Mouse (Mus musculus): ENCODE data around the gene Dnajb12. TPM values are rescaled to one million over a fixed set of nuclear protein-coding genes. Genes with fewer than 3 reads are reported as not detected.

The Dnajb12 gene
- total RNA-seq, 1 experiment from 2014 or later = 24.3 TPM

DNA sequence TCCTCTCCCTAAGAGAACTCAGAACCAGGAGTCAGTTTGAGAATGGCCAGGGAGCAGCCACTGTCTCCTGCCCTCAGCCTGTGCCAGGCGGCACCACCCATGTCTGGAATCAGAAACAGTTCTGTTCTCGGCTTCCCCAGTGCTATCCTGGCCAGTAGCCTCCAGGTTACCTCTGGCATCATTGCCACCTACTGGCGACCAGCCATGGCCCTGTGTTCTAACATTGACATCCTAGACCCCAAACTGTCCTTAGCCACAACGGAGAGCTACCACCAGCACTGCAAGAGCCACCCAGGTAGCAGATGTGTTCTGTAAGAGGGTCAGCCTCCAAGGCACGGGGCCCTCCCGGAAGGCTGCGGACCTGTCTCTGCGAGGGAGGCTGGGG lies 23.2 kb downstream of the Dnajb12 start:
- ATAC-seq (replicated peaks in 1 of 2; ENCODE audit: insufficient read depth in 1 of 2, low FRiP score in 2 of 2, low TSS enrichment in 1 of 2, low read depth in 1 of 2, poor library complexity in 2 of 2, severe bottlenecking in 2 of 2) = no peak

DNA sequence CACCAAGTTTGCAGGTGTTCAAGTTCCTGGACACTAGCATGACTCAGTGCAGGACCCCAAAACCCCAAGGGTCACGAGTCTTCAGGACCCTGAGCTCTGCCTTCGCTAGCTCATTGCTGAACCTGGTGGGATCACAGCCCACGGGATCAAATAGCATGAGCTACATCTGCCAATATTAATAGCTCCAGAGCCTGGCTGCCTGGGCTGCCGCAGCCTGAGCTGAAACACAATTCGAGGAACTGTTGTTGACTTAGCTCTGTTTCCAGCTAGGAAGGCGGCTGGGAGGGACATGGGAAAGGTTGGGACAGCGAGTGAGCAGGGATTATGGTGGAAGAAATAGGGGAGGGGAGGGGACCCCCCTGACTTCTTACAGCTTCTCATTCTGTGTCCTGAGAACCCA lies 23.8 kb downstream of the Dnajb12 start:
- no peak for ATAC-seq (replicated peaks in 1 of 2; ENCODE audit: insufficient read depth in 1 of 2, low FRiP score in 2 of 2, low TSS enrichment in 1 of 2, low read depth in 1 of 2, poor library complexity in 2 of 2, severe bottlenecking in 2 of 2)

DNA sequence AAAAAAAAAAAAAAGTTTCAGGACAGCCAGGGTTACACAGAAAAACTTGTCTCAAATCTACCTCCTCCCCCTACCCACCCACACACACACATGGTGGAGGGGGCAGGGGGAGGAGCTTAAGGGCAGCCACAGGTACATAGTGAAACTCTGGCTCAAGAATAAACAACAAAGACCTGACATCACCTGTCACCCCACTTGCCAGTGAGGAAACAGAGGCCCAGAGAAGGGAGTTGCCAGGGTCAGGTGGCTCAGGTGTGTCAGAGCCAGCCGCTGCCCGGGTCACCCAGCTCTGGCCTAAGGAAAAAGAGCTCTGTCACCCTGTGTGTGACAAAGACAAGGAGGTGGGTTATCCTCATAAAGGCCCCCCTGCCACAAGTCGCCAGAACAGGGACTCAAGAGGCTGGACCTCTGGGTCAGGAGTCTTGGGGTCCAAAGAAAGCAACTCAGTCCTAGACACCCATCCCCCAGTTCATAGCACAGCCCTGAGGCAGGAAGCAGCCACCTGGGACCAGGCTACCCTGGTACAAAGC lies 27.8 kb downstream of the Dnajb12 start:
- ATAC-seq (replicated peaks in 1 of 2; ENCODE audit: insufficient read depth in 1 of 2, low FRiP score in 2 of 2, low TSS enrichment in 1 of 2, low read depth in 1 of 2, poor library complexity in 2 of 2, severe bottlenecking in 2 of 2) = no peak

DNA sequence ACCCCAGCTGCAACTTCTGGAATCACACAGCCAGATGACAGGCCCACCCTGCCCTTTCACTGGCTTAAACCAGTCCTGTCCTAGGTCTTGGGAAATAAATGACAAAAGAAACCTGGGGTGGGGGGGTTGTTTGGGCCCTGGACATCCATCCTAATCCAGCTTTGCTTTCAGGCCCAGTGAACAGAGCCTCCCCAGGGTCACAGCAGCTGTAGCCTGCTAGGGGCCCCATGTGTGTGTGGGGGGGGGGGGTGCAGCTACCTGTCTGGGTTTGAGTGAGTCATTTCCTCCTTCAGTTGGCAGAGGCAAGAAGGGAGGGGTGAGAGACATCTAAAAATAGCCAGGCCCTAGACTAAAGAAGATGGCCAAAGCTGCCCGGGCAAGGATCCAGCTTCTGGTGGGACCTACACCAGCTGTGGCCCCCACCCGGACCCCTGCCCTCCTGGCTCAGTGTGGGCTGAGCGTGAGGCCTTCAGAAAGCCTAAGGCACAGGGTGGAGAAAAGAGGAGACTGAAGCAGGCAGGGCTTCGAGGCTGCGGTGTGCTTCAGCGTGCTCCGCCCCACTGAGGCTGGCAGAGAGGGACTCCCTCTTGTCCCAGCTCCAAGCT lies 28.4 kb downstream of the Dnajb12 start:
- peak; percentile 63 to 71 for ATAC-seq (replicated peaks in 1 of 2; ENCODE audit: insufficient read depth in 1 of 2, low FRiP score in 2 of 2, low TSS enrichment in 1 of 2, low read depth in 1 of 2, poor library complexity in 2 of 2, severe bottlenecking in 2 of 2)

DNA sequence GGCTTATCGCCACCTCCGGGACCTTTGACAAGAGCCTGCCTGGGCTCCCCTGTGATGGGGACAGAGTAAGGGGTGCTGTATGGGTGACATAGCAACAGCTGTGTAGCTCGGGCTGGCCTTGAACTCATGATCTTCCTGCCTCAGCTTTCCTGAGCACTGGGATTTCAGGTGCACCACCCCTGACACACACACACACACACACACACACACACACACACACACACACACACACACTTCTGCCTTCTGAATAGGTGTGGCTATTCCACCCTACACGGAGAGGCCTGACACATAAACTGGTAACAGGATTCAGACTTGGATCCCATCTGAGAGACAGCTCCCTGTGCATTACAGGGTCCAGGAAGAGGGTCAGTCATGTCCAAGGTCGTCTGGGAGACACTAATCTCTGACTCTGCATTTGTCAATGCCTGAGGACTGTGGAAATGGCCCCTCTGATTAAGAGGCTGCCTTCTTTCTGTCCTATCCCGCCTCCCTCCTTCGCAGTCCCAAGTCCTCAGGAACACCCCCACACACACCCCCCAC lies 29.5 kb downstream of the Dnajb12 start:
- no peak for ATAC-seq (replicated peaks in 1 of 2; ENCODE audit: insufficient read depth in 1 of 2, low FRiP score in 2 of 2, low TSS enrichment in 1 of 2, low read depth in 1 of 2, poor library complexity in 2 of 2, severe bottlenecking in 2 of 2)

DNA sequence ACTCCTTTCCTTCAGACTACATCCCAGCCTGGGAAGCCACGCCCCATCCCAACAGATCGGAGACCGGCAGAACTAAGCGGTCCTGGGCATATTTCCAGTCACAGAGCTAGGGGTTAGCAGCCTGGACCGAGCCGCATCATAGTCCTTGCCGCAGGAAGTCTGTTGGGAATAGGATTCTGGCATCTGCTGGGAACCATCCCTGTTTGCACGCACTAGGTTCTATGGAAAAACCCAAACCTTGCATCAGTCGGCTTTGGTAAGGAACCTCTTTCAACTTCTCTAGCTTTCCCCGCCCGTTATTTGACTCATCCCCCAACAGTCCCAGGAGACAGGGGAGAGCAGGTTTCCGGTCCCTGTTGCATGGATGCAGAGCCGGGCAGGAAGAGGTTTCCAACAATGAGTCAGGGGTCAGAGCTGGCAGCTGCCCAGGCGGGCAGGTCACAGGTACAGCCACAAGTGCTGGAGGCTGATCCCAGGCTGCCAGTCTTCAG lies 30.0 kb downstream of the Dnajb12 start:
- 0 out of 4 replicates have a peak, but pooled peaks of 1 of the 2 experiments have one; percentile 5 for ATAC-seq (replicated peaks in 1 of 2; ENCODE audit: insufficient read depth in 1 of 2, low FRiP score in 2 of 2, low TSS enrichment in 1 of 2, low read depth in 1 of 2, poor library complexity in 2 of 2, severe bottlenecking in 2 of 2)

DNA sequence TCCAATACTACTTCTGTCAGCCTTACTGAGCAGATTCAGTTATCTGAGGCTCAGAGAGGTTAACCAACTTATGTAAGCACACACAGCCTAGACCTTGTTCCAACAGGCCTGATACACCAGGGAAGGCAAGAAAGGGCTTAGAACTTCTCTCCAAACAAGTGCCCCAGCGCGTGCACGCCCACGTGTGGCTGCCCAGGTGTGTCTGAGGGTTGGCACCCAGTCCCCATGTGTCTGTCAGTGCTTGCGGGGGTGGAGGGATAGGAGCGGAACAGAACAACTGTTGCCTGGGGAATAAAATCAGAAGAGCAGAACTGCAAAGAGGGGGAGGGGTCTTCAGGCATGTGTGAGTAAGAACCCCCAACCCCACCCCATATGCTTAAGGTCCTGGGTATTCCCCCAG lies 31.7 kb downstream of the Dnajb12 start:
- no peak for ATAC-seq (replicated peaks in 1 of 2; ENCODE audit: insufficient read depth in 1 of 2, low FRiP score in 2 of 2, low TSS enrichment in 1 of 2, low read depth in 1 of 2, poor library complexity in 2 of 2, severe bottlenecking in 2 of 2)

DNA sequence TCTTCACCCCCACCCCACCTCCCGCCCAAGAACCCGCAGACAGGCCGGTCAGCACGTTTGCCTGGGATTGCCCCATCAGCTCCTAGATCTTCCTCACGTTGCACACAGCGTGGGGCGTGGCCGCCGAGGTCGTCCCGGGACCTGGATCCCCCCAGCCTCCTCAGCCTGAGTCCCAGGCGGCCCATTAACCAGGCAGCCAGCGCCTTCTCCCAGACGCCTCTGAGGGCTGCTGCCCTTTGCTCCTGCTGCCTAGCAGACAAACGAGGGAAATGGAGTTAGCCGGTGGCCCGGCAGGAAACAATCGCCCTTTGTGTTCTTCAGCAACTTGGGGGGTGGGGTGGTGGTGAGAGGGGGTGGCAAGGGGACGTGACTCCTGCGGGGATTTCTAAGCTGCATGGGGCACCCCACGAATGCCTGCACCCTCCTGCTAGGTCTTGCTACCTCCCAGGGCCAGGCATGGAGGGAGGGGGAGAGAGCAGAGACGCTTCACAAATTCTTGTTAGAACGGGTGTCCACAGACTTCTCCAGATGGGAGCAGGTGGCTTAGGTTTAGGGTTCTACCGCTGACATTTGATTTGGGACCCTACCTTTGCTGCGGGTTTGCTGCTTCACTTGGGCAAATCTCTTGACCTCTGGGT lies 32.3 kb downstream of the Dnajb12 start:
- ATAC-seq (replicated peaks in 1 of 2; ENCODE audit: insufficient read depth in 1 of 2, low FRiP score in 2 of 2, low TSS enrichment in 1 of 2, low read depth in 1 of 2, poor library complexity in 2 of 2, severe bottlenecking in 2 of 2) = no peak

DNA sequence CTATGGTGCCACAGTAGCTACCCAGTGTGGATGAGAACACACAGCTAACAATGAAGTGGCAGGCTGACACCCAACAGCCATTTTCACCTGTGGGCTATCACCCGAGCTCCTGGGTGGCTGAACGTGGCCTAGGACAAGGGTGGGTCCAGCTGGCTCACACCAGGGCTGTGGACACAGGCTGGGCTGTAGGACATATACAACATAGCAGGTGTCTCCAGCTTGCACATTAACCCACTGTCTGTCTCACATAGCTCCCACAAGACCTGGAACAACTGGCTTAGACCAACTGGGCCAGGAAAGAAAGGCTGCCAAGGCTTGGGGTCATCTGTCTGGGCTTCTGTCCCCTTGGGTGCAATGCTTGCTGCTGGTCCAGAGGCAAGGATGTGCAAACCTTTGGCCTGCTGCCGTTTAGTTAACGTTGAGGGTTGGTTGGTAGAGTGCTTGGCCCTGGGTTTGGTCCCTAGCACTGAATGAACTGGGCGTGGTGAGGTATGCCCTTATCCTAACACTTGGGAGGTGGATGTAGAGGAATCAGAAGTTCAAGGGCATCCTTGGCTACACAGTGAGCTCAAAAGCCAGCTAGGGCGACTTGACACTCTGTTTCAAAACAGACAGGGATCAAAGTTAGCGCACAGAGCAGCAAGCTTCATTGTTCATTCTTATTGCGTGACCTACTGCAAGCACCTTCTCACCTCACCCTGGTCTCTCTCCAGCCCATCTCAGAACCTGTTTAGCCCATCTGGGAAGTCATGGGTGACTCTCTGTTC lies 36.0 kb downstream of the Dnajb12 start:
- ATAC-seq (replicated peaks in 1 of 2; ENCODE audit: insufficient read depth in 1 of 2, low FRiP score in 2 of 2, low TSS enrichment in 1 of 2, low read depth in 1 of 2, poor library complexity in 2 of 2, severe bottlenecking in 2 of 2) = no peak

DNA sequence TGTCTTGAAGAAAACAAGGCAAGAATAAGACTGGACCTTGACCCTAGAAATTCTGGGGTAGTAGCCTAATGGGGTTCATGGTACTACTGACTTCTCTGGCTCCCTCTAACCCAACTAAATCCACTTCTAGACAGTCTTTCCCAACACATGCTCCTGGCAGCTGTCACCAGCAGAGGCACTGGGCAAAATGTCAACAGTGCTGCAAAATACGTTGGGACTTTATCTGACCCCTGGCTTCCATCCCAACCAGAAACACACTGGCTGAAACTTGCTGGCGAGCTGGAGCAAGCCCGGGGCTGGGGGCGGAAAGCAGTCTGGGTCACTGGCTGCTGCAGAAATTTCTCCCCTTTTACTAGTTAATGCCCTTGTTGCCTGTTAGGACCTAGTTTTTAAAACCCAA lies 36.8 kb downstream of the Dnajb12 start:
- no peak for ATAC-seq (replicated peaks in 1 of 2; ENCODE audit: insufficient read depth in 1 of 2, low FRiP score in 2 of 2, low TSS enrichment in 1 of 2, low read depth in 1 of 2, poor library complexity in 2 of 2, severe bottlenecking in 2 of 2)

DNA sequence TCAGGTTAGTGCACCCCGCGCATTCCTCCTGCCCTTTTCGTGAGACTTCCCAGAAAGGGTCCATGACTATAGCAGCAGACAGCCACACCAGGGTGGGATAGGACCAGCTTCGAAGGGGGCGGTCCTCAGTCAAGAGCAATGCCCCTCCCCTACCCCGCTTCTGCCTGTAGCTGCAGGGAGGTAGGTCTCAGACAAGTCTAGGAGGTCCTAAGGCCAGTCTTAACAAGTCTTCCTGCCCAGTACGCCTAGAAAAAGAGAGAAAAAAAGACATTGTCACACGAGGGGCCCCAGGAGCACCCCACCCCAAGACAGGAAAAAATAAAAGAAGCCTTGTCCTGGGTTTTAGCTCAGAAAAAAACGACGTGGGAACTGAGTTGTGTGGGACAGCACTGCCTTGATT lies 37.3 kb downstream of the Dnajb12 start:
- ATAC-seq (replicated peaks in 1 of 2; ENCODE audit: insufficient read depth in 1 of 2, low FRiP score in 2 of 2, low TSS enrichment in 1 of 2, low read depth in 1 of 2, poor library complexity in 2 of 2, severe bottlenecking in 2 of 2) = peak; percentile 86 to 91

DNA sequence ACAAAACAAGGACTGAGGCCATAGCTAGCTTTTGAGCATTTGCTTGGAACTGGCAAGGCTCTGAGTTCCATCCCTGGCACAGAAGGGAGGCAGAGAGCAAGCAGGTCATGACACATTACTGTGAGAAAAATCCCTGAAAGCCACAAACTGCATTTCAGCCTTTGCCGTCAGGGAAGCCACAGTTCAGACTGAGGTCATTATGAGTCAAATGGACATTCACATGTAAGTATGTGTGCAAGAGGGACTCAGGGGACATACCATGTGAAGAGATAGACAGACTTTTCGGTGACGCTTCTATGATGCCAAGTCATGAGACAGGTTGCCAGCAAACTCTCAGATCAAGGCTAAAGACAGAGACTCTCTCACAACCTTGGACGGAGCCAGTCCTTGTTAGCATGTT lies 38.8 kb downstream of the Dnajb12 start:
- no peak for ATAC-seq (replicated peaks in 1 of 2; ENCODE audit: insufficient read depth in 1 of 2, low FRiP score in 2 of 2, low TSS enrichment in 1 of 2, low read depth in 1 of 2, poor library complexity in 2 of 2, severe bottlenecking in 2 of 2)

DNA sequence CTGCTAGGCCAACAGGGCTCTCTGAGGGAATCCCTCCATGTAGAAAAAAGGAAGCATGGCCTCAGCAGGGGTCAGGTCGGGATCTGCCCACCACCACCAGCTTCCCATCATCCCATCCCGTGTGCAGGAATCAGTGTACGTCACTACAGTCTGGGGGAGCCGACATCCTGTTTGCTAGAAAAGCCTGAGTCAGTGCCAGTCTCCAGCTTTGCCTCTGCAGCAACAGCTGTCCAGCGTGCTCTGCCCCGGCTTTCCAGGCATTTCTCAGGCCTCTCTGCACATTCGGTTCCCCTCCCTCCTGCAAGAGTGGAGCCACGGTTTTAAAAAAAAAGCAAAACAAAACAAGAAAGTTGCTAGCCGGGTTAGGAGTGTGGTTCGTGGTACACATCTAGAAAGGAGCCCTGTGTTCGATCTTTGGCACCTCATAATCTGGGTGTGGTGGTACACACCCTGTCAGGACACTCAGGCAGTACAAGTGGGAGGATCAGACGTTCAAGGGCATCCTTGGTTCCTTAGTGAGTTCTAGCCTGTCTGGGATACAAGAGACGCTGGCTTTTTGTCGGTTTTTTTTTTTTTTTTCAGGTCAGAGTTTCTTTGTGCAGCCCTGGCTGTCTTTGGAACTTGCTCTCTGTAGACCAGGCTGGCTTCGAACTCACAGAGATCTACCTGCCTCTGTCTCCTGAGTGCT lies 40.3 kb downstream of the Dnajb12 start:
- no peak for ATAC-seq (replicated peaks in 1 of 2; ENCODE audit: insufficient read depth in 1 of 2, low FRiP score in 2 of 2, low TSS enrichment in 1 of 2, low read depth in 1 of 2, poor library complexity in 2 of 2, severe bottlenecking in 2 of 2)

DNA sequence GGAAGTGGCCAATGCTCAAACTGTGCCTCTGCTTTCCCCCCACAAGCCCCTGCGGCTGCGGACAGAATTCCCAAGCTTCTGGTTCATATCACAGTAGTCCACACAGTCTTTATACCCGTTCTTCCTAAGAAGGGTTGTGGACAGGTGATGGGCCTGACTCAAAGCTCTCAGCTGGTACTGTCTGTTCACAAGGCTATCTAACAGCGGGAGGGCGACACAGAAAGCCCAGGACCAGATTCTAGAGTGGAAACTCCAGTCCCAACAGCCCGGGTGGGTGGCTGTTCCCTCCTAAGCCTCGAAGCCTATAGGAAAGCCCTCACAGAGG lies 41.1 kb downstream of the Dnajb12 start:
- no peak for ATAC-seq (replicated peaks in 1 of 2; ENCODE audit: insufficient read depth in 1 of 2, low FRiP score in 2 of 2, low TSS enrichment in 1 of 2, low read depth in 1 of 2, poor library complexity in 2 of 2, severe bottlenecking in 2 of 2)

DNA sequence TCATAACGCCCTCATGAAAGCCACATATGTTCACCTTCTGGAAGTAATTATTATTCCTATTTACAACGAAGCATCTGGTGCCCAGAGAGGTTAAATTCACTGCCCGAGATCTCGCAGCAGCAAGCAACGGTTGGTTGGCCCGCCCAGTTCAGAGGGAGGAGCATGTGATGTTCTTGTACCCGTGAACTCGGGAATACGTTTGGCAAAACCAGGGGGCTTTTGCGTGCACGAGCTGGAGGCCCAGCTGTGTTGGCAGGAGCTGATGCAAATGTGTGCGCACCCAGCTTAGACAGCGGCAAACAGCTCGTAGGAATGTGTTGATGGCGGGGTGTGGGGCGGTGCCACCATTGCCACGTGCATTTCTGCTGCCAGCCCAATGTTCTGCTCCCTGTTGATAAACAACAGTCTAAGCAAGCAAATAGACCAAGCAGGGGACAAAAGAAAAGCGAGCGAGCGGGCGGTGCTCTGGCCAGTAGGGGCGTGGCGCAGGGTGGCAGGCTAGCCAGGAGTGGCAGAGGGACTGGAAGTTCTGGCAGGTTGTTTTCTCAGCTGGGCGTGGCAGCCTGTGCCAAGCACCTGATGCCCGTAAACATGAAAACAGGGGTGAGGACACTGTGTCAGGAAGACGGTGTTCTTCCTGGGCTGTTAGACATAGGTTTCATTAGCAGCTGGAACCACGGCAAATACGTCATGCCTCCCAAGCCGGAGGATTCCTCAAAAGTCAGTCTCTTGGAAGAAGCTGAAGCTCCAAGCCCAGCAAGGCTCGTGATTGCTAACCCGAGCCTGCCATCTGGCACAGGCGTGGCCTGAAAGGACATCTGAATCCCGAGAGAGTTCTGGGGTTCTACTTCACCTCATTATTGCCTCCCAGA lies 41.7 kb downstream of the Dnajb12 start:
- ATAC-seq (replicated peaks in 1 of 2; ENCODE audit: insufficient read depth in 1 of 2, low FRiP score in 2 of 2, low TSS enrichment in 1 of 2, low read depth in 1 of 2, poor library complexity in 2 of 2, severe bottlenecking in 2 of 2) = peak; percentile 55 to 72

DNA sequence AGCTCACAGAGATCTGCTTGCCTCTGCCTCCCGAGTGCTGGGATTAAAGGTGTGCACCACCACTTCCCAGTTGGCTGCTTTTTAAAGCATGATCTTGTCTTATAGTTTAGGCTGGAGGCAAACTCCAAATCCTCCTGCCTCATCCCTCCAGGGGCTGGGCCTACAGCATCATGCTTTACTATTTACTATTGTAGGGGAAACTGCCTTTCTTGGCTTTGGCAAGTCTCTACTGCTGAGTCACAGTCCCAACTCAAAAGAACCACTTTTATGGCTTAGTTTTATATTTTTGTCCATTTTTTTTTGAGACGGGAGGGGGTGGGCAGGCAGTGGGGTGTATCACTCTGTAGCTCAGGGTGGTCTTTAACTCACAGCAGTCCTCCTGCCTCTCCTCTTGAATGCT lies 44.1 kb downstream of the Dnajb12 start:
- no peak for ATAC-seq (replicated peaks in 1 of 2; ENCODE audit: insufficient read depth in 1 of 2, low FRiP score in 2 of 2, low TSS enrichment in 1 of 2, low read depth in 1 of 2, poor library complexity in 2 of 2, severe bottlenecking in 2 of 2)

DNA sequence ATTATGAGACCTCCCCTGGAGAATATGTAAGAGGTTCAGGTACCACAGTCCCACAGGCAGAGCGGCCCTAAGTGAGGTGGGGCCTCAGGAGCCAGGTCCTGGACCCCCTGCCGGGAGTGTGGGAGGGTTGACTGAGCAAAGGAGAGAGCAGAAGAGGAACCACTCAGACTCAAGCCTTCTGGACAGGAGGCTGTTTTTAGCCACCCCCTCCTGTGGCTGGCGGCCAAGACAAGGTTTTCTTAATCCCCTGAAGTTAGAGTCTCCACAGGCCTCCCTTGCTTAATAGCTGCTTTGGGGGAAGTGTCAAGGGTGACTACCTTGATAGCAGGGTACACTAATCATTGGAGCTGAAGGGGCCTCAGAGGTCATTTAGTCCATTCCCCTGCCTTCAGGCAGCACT lies 44.9 kb downstream of the Dnajb12 start:
- peak; percentile 51 to 65 for ATAC-seq (replicated peaks in 1 of 2; ENCODE audit: insufficient read depth in 1 of 2, low FRiP score in 2 of 2, low TSS enrichment in 1 of 2, low read depth in 1 of 2, poor library complexity in 2 of 2, severe bottlenecking in 2 of 2)

Measured in hematopoietic stem cell, adult 5-6 weeks (primary cell).